Mouse (Mus musculus): ENCODE measurements around the gene Zfp867.

DNA sequence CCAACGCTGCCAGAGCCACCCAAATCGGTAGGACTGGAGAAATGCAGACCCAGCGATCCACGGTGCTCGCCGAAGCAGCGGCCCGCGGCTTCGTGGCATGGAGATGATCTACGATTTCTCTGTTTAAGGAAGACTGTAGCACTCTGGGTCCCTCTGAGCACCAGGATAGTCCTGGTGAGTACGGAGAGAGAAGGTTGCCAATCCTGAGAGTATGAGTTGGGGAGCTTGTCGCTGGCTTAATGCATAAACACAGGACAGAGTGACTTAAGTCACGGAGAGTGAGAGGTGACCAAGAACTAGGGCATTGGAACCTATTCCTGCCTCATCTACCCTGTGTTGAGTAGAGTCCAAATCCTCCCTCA, 34.4 kb upstream of the Zfp867 start:
- TF ChIP-seq CTCF (IDR thresholded peaks at IDR 0.05; ENCODE audit: low read depth) (no peak), EP300 (IDR thresholded peaks at IDR 0.05; ENCODE audit: low read depth) (no peak)
